Mouse (Mus musculus) right cerebral cortex, adult 2 months (tissue): ENCODE measurements at regions not wholly inside any gene's neighbourhood (a gene's known extent, or its start where the extent isn't known, plus 50 kb on each side); places are given as distances from the start of the nearest gene placed in this dataset.

ENCODE experiments used
- DNase-seq, 2 experiments: peaks; one replicate each; pipeline ENCODE4 v3.0.0; 2021 to 2022; ENCODE audit warnings: low spot score in 2 of 2

GRCm38 (mm10) chr1:73118661-73119060 lies 103.0 kb upstream of the Tnp1 start:
- no peak for DNase-seq

GRCm38 (mm10) chr1:73116526-73116925 lies 100.8 kb upstream of the Tnp1 start:
- no peak for DNase-seq

- no peak for DNase-seq
These were observed 100.1 kb upstream of the Tnp1 start for GRCm38 (mm10) chr1:73115854-73116253.

GRCm38 (mm10) chr1:73113137-73113536 lies 97.4 kb upstream of the Tnp1 start:
- DNase-seq, result peak in 1 of 2 experiments; percentile 14

DNA sequence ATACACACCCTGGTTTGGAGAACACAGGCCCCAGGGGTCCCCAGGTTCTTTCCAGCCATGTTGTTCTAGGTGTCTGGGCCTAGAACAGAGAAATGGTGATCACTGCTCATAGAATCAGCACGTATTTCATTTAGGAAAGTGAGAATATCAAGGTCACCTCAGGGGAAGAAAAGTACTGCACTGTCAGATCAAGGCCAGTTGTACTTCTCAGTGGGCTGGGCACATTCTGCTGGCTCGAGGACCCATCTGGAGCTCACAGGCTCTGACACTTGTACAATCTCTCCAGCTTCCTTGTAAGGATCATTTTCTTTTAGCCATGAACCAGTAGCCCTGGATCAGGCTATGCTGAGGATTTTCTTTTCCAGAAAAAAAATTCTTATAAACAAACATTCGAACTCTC lies 97.0 kb upstream of the Tnp1 start:
- DNase-seq, result no peak

DNA sequence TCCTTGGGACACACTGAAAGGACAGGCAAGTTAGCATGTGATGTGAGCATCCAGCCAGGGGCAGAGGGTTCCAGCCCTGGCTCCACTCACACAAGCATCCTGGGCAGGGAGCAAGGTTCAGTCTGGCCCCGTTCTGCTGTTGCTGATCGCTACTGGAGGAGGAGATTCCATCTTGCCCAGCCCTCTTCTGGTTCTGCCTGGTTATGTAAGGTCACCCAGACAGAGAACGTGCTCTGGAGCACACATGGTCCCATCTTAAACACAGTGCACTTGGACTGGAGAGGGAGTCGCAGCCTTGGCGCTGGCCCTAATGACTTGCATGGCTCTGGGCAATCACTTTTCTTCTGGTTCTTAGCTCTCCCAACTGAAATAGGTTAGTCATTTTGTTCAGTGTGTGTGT lies 96.2 kb upstream of the Tnp1 start:
- no peak for DNase-seq

DNA sequence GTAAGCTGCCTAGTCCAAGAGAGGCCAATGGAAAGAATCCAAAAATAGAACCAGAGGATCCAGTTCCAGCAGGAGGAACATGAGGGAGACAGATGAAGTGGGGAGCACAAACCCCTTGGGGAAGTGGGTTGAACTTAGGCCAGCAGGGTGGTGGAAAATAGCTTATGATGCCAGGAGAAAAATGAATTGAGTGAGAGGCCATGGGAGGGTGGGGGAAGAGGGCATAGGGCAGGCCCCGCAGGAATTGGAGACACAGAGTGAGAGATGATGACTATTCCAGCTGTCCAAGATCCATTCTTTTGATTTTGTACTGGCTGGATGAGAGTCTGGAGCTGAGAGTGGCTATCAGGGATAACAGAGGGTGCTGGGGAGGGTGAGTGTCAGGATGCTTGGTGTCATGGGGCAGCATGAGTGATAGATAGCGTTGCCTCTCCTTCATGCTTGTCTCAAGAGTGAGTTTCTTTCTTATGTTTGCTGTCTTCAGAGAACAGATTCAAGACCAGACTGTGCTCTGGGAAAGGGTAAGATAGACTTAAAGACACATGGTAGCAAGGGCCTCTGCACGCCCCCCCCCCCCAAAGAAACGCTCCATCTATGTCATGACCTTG lies 90.3 kb upstream of the Tnp1 start:
- no peak for DNase-seq

DNA sequence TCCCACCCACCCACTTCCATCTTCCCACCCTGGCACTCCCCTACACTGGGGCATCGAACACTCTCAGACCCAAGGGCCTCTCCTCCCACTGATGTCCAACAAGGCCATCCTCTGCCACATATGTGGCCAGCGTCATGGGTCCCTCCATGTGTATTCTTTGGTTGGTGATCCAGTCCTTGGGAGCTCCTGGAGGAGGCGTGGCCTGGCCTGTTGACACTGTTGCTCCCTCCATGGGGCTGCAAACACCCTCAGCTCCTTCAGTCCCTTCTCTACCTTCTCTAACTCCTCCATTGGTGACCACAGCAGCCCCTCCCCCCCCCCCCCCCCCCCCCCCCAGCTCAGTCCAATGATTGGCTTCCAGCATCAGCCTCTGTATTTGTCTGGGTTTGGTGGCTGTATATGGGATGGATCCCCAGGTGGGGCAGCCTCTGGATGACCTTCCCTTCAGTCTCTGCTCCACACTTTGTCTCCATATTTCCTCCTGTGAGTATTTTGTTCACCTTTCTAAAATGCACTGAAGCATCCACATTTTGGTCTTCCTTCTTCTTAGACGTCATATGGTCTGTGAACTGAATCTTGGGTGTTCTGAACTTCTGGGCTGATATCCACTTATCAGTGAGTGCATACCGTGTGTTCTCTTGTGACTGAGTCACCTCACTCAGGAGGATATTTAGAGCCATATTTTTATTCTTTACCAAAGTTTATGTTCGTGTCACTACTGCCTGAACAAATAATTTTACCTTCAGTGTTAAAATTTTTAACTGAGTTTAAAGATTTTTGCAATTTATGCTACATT lies 82.1 kb upstream of the Tnp1 start:
- no peak for DNase-seq

GRCm38 (mm10) chr1:73089636-73090035 lies 73.9 kb upstream of the Tnp1 start:
- no peak for DNase-seq

- no peak for DNase-seq
These were observed 72.8 kb upstream of the Tnp1 start for GRCm38 (mm10) chr1:73088494-73088893.

DNA sequence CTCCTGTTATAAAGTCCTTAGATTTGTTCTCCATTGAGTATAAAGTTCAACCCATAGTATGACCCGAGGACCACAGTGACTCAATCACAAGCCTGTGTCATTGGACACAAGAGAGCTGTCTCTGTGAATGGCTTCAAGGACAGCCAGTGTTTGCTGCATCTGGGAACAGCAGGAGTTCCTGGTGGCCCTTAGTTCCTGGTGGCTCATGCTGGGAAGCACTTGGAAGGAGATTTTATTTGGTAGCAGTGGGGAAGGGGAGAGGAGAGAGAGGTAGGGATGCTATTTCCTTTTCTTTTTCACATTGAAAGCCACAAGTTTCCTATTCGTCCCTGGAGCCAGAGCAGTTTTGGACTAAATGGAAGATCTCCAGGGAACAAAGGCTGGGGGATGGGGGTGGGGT lies 69.2 kb upstream of the Tnp1 start:
- DNase-seq, result no peak

DNA sequence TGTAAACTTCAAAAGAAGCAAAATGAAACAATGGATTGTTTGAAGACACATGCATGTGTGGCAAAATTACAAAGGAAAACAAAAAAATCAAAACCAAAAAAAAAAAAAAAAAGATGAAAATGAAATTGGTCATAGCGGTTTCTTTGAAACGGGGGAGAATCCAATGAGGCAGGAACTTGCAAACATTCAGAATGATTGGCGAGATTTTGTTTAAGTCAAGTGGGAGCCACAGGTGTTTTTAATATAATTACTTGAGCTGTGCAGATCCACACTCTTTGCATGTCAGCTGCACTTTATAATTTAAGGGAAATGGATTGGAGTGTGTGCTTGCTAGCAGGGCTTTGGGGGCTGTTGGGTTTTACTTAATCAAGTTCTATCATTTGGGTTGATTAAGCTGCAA lies 67.7 kb upstream of the Tnp1 start:
- no peak for DNase-seq

DNA sequence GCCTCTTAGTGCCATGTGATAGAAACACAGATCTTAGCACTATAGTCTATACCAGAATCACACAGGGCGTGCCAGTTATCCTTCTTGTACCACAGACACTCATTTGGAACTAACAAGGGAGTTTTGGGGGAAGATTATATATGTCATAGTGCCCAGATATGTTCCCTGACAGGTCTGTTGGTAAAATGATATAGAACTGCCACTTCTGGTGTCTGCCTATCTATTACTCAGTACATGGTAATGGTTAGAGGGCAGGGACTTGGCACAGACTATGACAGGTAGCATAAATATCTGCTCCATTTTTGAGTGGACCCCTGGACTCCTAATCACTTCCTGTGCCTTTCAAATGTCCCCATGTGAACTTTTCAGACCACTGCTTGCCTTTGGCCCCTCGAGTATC lies 63.8 kb upstream of the Tnp1 start:
- no peak for DNase-seq

DNA sequence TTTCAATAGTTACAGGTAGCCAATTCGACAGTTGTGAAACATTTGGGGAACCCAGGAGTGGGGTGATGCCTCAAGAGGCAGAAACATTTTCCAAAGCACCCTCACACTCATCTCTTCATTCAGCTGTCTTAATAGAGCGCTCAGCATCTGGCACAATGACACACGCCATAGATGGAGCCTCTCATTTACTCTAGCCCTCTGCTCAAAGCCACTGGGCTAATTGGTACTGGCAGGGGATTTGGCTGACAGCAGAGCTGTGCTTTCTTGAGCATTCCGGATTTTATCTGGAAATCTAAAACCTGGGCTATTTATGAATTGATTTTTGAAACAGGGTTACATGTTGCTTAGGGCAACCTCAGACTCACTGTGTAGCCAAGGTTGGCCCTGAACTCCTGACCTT lies 61.4 kb upstream of the Tnp1 start:
- DNase-seq, result no peak

- no peak for DNase-seq
These were observed 60.1 kb upstream of the Tnp1 start for GRCm38 (mm10) chr1:73075699-73076373.

- no peak for DNase-seq
These were observed 59.5 kb upstream of the Tnp1 start for GRCm38 (mm10) chr1:73075159-73075558.

DNA sequence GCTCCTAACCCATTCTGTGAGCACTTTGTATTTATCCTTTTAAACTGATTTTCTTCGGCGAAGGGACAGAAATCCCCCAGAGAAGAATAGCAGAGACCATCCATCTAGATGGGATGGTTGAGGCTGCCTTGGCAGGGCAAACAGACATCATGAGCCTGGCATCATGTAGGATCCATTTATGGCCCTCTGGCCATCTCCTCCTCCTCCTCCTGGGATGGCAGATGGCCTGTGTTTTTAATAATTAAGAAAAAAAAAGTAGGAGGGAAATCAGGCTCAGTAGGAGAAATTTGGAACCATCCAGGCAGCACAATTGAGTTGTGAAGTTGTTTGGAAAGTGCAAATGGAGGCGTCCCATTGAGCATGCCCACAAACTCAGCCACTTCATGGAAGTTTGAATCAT lies 58.8 kb upstream of the Tnp1 start:
- no peak for DNase-seq

- no peak for DNase-seq
These were observed 56.7 kb upstream of the Tnp1 start for GRCm38 (mm10) chr1:73072237-73072904.

- DNase-seq, result no peak
These were observed 54.4 kb upstream of the Tnp1 start for GRCm38 (mm10) chr1:73070126-73070525.
